Mouse (Mus musculus): ENCODE results near the gene Tppp3.

DNA sequence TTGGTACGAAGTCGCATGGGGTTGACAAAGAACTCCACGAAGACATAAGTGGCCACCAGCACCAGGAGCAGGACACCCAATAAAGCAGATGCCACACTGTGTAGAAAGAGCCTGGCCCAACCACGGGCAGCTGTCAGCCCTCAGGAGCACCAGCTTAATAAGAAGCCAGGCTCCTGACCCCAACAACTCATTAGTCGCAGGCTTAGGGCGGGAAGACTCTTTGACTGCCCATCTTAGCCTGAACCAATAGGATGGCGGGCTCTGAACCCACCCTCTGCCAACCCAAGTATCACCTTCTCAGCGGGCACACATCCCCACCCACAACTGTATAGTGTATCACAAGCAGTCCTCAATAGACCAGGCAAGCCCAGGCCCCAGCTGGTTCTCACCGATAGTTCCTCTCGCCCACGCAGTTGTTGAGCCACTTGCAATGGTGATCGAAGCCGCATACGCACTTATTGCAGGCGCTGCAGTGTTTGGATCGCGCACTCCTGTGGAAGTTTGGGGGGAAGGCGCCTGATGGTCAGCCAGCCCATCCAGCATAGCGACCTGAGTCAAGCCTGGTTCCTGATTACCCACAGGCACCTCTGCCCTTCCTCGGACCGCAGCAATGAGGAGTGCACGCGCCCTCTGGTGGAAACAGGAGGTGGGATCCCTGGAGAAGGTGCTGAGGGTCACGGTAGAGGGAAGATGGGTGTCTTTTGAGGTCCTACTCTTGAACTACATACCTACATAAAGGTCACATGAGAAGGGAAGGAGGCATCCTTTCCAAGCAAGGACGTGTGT is 5.5 kb upstream of the Tppp3 start:
- TF ChIP-seq EP300 (IDR thresholded peaks at IDR 0.05; ENCODE audit: insufficient read depth, low read depth, low read length), result 0 out of 2 replicates have a peak, but pooled peaks have one; percentile 33
- TF ChIP-seq CTCF (IDR thresholded peaks at IDR 0.05), result peak; percentile 91
